Mouse (Mus musculus) megakaryocyte progenitor cell, adult 5-6 weeks (primary cell): ENCODE data around the gene Gm5565. TPM values are rescaled to one million over a fixed set of nuclear protein-coding genes. Genes with fewer than 3 reads are reported as not detected.
"Not testable (repeated sequence)": the region's sequence is repeated elsewhere in the genome, so short reads cannot be mapped to it uniquely, and the experiment has no call there.

Source experiments
- ATAC-seq: replicated peaks from 2 replicates; pipeline ENCODE4 v1.8.0; 2016; ENCODE audit warnings: mild to moderate bottlenecking, moderate TSS enrichment, inconsistent platforms; ENCODE audit not compliant: poor library complexity
- total RNA-seq, 2 experiments: library from RNA; stranded (forward) in 1 of 2; stranded (reverse) in 1 of 2; fragments of 157-497, 149-512 nt in 1 of 2; fragments of 200-1000 nt in 1 of 2; gene quantifications; 2 replicates each; pipeline versions ENCODE4 v1.2.3 to v1.2.4; 2015 to 2017

The Gm5565 gene
- total RNA-seq (2015) (not detected in 2 replicates), total RNA-seq (2017) (not detected in 2 replicates)

GRCm38 (mm10) chr5:146160439-146160838, at the start of gene Gm5565:
Gene Gm5565, minus strand, starts transcription at chr5:146160539.
- ATAC-seq, result not testable (repeated sequence)

- ATAC-seq, result no peak
These were observed 45.2 kb upstream of the Gm5565 start for GRCm38 (mm10) chr5:146205537-146205936.

GRCm38 (mm10) chr5:146203921-146204320, 43.6 kb upstream of the Gm5565 start:
- ATAC-seq, result peak; percentile 86

- ATAC-seq, result no peak
These were observed 40.2 kb upstream of the Gm5565 start for GRCm38 (mm10) chr5:146200580-146200979.

GRCm38 (mm10) chr5:146199540-146199939, 39.2 kb upstream of the Gm5565 start:
- ATAC-seq, result peak; percentile 85

GRCm38 (mm10) chr5:146199073-146199472, 38.7 kb upstream of the Gm5565 start:
- ATAC-seq, result no peak

GRCm38 (mm10) chr5:146193360-146193759, 33.0 kb upstream of the Gm5565 start:
- ATAC-seq, result no peak

GRCm38 (mm10) chr5:146190501-146191269, 30.3 kb upstream of the Gm5565 start:
- ATAC-seq, result no peak

- no peak for ATAC-seq
These were observed 29.8 kb upstream of the Gm5565 start for GRCm38 (mm10) chr5:146190093-146190492.

GRCm38 (mm10) chr5:146188712-146189111, 28.4 kb upstream of the Gm5565 start:
- no peak for ATAC-seq

- peak; percentile 65 for ATAC-seq
These were observed 27.8 kb upstream of the Gm5565 start for GRCm38 (mm10) chr5:146188144-146188543.

GRCm38 (mm10) chr5:146187441-146187840, 27.1 kb upstream of the Gm5565 start:
- ATAC-seq, result peak; percentile 86

- ATAC-seq, result not testable (repeated sequence)
These were observed 24.9 kb upstream of the Gm5565 start, which contains the start of gene 1700001J03Rik for GRCm38 (mm10) chr5:146185204-146185603. Gene 1700001J03Rik, minus strand, starts transcription at chr5:146185304.

GRCm38 (mm10) chr5:146172744-146173143, 12.4 kb upstream of the Gm5565 start:
- ATAC-seq, result peak; percentile 64; the same call in 1 of the 2 replicates

GRCm38 (mm10) chr5:146170621-146171020, 10.3 kb upstream of the Gm5565 start, which contains the start of gene Gm6309:
Gene Gm6309, minus strand, starts transcription at chr5:146170721.
- ATAC-seq, result not testable (repeated sequence)

- ATAC-seq, result not testable (repeated sequence)
These were observed 2.0 kb downstream of the Gm5565 start for GRCm38 (mm10) chr5:146158326-146158725.

GRCm38 (mm10) chr5:146150454-146150853, 9.9 kb downstream of the Gm5565 start:
- ATAC-seq, result no peak

GRCm38 (mm10) chr5:146147903-146148302, 12.4 kb downstream of the Gm5565 start:
- ATAC-seq, result peak; percentile 54; the same call in 1 of the 2 replicates
